Mouse (Mus musculus) layer of hippocampus, postnatal 25 days (tissue): ENCODE results near the gene Lefty1. TPM values are rescaled to one million over a fixed set of nuclear protein-coding genes. Genes with fewer than 3 reads are reported as not detected.
"Not testable (repeated sequence)": the region's sequence is repeated elsewhere in the genome, so short reads cannot be mapped to it uniquely, and the experiment has no call there.

ENCODE experiments used
- DNase-seq, 2 experiments: peaks; one replicate each; pipeline ENCODE4 v3.0.0; 2022; ENCODE audit warnings: mixed read lengths in 2 of 2, low spot score in 1 of 2; ENCODE audit errors: extremely low spot score in 1 of 2
- total RNA-seq, 2 experiments: library from RNA; stranded (reverse); gene quantifications; 2 replicates each; pipeline ENCODE4 v1.2.3; 2021

Lefty1 gene
- total RNA-seq: 10 to 100 TPM; 11.2 to 12.4 TPM

- no peak for DNase-seq
Measured at GRCm38 (mm10) chr1:180934467-180935419, at the start of gene Lefty1. Lefty1 (plus strand) TSS chr1:180935022.

DNA sequence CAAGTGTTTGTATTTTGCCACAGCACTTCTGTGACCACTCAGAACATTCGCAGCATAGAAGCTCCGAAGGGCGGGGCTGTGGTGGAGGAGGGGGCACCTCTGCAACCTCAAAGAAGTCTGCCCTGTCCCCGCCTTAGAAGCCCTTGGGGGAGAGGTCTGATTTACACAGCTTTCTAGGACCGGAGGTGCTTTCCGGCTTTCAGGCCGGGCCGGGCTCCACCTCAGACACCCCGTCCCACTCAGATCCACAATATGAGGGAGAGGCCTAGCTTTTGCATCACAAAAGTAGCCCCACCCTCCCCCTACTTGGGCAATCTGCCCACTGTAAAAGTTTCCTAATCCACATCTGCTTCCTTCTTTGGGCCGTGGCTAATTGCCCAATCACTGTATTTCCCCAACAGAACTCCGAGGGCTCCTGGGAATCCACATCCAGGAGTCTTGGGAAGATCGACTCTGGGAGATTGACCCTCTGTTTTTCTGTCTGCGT lies 46.2 kb upstream of the Lefty1 start:
- DNase-seq: no peak

GRCm38 (mm10) chr1:180889172-180889571 lies 45.6 kb upstream of the Lefty1 start:
- DNase-seq: no peak

DNA sequence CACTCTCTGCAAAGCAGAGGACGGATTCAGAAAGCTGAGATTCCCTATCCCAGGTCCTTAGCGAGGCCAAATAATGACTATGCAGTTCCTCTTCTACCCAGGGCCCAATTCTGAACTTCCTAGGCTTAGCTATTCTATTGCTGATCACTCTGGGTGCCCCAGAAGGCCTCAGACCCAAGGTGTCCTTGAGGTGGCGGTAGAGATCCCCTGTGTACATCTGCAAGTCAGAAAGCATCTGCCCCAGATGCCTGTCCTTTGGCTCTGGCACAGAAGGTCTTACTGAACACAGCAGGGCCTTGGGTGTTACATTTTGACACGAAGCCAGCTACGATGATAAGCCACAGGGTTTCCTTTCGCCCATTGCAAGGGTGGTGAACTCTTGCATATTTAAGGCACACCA lies 45.0 kb upstream of the Lefty1 start:
- no peak for DNase-seq

DNA sequence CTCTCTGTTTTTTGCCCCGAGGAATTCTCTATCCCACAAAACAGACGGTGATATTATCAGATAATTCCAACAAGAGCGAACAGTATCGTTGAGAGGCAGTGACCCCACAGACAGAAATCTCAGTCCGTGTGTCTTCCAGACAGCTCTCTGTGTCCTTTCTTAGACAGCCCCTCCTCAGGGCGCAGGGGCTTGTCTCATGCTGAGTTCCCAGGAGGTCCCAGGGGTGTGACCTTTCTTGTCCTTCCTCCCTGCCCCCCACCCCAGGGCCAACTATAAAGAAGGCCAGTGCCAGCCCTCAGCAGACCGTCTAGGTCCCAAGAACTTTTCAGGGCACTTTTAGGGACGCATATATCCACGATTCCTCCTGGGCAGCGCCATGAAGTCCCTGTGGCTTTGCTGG lies 42.0 kb upstream of the Lefty1 start, which contains the start of gene Lefty2:
TSS of gene Lefty2 (plus strand) at position 301 of the 400 bp plus-strand sequence.
- no peak for DNase-seq

- not testable (repeated sequence) for DNase-seq
Measured at GRCm38 (mm10) chr1:180894088-180894987, 40.5 kb upstream of the Lefty1 start.

- DNase-seq: no peak
Measured at GRCm38 (mm10) chr1:180901107-180901506, 33.7 kb upstream of the Lefty1 start.

DNA sequence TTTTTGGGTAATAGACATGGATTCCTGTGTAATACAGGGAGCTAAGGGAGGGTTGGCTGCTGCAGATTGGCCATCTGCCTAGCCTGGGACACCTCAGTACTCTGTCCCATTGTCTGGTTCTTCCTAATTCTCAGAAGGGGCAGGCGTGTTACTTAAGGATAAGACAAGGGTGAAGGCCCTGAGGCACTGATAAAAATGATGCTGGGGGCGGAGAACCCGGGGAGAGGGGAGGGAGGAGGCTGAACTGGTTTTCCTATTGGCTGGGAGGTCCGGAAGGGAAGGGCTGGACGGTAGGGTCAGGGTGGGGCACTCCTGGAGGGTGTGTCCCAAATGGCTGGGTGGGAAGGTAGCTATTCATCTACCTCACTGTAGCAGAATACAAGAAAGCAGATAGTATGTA lies 31.9 kb upstream of the Lefty1 start:
- no peak for DNase-seq

GRCm38 (mm10) chr1:180903666-180904038 lies 31.2 kb upstream of the Lefty1 start:
- no peak for DNase-seq

GRCm38 (mm10) chr1:180904039-180904814 lies 30.6 kb upstream of the Lefty1 start, which contains the start of gene Pycr2:
Pycr2 (plus strand) TSS chr1:180904293.
- DNase-seq: peak; percentile 83 to 90

DNA sequence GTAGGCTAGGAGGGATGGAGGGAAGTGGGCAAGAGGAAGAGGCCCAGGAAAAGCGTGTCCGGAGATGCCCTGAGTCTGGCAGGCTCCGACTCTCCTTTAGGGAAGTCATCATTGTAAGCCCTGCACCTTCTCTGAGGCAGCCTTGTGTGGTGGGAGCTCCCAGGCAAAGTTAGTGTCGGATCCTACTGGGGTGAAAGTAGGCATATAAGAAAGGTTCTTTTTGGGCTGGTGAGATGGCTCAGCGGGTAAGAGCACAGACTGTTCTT lies 30.1 kb upstream of the Lefty1 start:
- DNase-seq: no peak

DNA sequence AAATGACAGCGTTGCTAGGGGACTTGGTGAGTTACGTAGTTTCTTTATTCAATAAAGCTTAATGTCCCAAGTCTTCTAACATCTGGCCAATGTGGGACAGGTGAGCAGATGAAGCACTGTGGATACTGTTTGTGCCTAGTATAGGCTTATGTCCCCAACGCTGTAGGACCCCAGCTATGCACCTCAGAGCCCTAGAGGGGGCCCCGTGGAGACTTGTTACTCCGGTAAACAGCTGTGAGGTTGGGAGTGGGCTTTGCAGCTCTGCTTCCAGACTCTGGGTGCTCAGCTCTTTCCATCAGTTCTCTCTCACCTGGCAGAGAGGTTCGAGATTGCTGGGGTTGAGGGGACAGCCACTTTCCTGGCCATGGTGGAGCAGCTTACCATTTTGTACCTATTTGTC lies 29.5 kb upstream of the Lefty1 start:
- DNase-seq: no peak

GRCm38 (mm10) chr1:180905876-180906275 lies 28.9 kb upstream of the Lefty1 start:
- no peak for DNase-seq

DNA sequence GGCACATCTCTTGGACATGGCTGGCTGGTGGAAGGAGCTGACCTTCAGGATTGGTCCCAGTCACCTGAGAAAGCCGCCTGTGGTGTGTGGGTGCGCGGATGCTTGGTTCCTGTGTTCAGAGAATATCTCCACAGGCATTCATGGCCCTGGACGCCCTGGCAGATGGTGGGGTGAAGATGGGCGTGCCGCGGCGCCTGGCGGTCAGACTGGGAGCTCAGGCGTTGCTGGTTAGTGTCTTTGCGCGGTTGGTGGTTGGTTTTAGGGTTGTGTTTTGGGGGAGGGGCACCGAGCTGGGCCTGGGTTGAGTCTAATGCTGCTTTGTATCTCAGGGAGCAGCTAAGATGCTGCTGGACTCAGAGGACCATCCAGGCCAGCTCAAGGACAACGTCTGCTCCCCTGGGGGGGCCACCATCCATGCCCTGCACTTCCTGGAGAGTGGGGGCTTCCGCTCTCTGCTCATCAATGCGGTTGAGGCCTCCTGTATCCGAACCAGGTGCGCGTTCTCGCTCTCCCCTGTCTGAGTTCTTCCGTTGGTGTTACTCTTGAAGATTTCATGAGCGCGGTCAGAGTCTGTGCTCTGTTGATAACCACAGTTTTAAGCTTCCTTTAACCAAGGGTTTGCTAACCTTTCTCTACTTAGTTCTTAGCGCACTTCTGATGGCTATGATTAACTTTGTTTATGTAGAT lies 28.2 kb upstream of the Lefty1 start:
- DNase-seq: no peak

GRCm38 (mm10) chr1:180911138-180911537 lies 23.7 kb upstream of the Lefty1 start:
- DNase-seq: no peak

GRCm38 (mm10) chr1:180911653-180912287 lies 23.1 kb upstream of the Lefty1 start:
- DNase-seq: no peak

- no peak for DNase-seq
Measured at GRCm38 (mm10) chr1:180912792-180913191, 22.0 kb upstream of the Lefty1 start.

DNA sequence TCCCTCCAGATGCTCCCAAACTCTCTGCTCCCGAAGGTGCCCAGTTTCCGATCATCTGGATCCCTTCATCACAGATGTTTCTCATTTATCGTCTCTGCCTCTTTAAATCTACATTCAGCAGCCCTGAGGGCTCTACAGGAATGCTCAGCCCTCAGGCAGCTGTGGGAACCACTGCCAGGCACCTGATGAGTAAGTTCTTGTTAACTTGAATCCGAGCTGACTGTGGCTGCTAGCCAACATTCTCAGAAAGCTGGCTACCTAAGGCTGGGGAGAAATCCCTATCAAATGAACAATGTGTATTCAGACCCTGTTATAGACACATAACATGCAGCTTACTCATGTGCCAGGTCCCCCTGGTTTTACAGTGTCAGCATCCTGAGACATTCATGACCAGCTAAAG lies 21.0 kb upstream of the Lefty1 start:
- no peak for DNase-seq

- DNase-seq: no peak
Measured at GRCm38 (mm10) chr1:180916425-180916824, 18.4 kb upstream of the Lefty1 start.
